Mouse (Mus musculus) hindbrain, embryonic 14.5 days (tissue): Measurements from ENCODE around the gene Efemp2. TPM values are rescaled to one million over a fixed set of nuclear protein-coding genes. Genes with fewer than 3 reads are reported as not detected.

Source experiments
- ATAC-seq: fragments of 200-750 bp; cut with Nextera tagmentation; 2 replicates; pipeline ENCODE4 v1.8.0; 2017; ENCODE audit warnings: moderate number of reproducible peaks, mild to moderate bottlenecking, moderate TSS enrichment, moderate library complexity; ENCODE audit not compliant: low FRiP score
- DNase-seq: peaks from one replicate; pipeline ENCODE4 v3.0.0-alpha.2; 2015; ENCODE audit warnings: low spot score
- H3K27ac ChIP-seq: fragments of 300-500 bp; sonication (generic); 2 replicates; pipeline ENCODE4 v1.5.1; 2014; ENCODE audit warnings: mild to moderate bottlenecking, moderate library complexity
- H3K27me3 ChIP-seq: fragments of 300-500 bp; sonication (generic); 2 replicates; pipeline ENCODE4 v1.6.1; 2014; ENCODE audit warnings: mild to moderate bottlenecking, low read length, mixed read lengths; ENCODE audit not compliant: control insufficient read depth, insufficient read depth
- H3K36me3 ChIP-seq: fragments of 300-500 bp; sonication (generic); replicated peaks from 2 replicates; pipeline ENCODE4 v1.6.1; 2014; ENCODE audit not compliant: control insufficient read depth, insufficient read depth
- H3K4me1 ChIP-seq: fragments of 300-500 bp; sonication (generic); replicated peaks from 2 replicates; pipeline ENCODE4 v1.6.1; 2014; ENCODE audit warnings: antibody characterized with exemption, low read length, mixed read lengths; ENCODE audit not compliant: control insufficient read depth, insufficient read depth
- H3K4me2 ChIP-seq: fragments of 300-500 bp; sonication (generic); replicated peaks from 2 replicates; pipeline ENCODE4 v1.6.1; 2014; ENCODE audit warnings: mild to moderate bottlenecking, moderate library complexity
- H3K4me3 ChIP-seq: fragments of 300-500 bp; sonication (generic); replicated peaks from 2 replicates; pipeline ENCODE4 v1.5.1; 2014; ENCODE audit warnings: mild to moderate bottlenecking, low read length
- H3K9ac ChIP-seq: fragments of 300-500 bp; sonication (generic); 2 replicates; pipeline ENCODE4 v1.6.1; 2014
- H3K9me3 ChIP-seq: fragments of 300-500 bp; sonication (generic); 2 replicates; pipeline ENCODE4 v1.6.1; 2016; ENCODE audit warnings: low read length; ENCODE audit not compliant: control insufficient read depth
- WGBS: fragments of 180-500 bp; shearing (Covaris S2); extraction: QIAGEN DNeasy Blood & Tissue Kit; methylation state at CpG from one replicate; pipeline ENCODE4 v1.1.7; 2014; 5-methylcytosine and 5-hydroxymethylcytosine counted together
- polyA plus RNA-seq: library from polyadenylated mRNA; unstranded; fragments of >200 nt; fragmentation: Nextera tagmentation; extraction: Ambion mirVana; gene quantifications from 2 replicates; pipeline ENCODE4 v1.2.1, GENCODE M21; 2014

Gene Efemp2
- polyA plus RNA-seq, 1 experiment from 2014 or later: 37.8 TPM

- Histone ChIP-seq H3K4me1 (peaks cover 18% of the 10 kb centered on the region), H3K36me3 (peaks cover 25% of the 10 kb centered on the region), H3K27me3 (no peaks in the 10 kb centered on the region), H3K9ac (no peak overlapping the region), H3K4me3 (no peak overlapping the region), H3K4me2 (no peak overlapping the region), H3K27ac (no peak overlapping the region), H3K9me3 (no peaks in the 10 kb centered on the region)
- WGBS: 74% methylated on average over 1 of the region's 1 CpGs
- no peak for ATAC-seq
- DNase-seq: no peak
Observed at GRCm38 (mm10) chr19:5430408-5430807, 43.3 kb upstream of the Efemp2 start.

GRCm38 (mm10) chr19:5431911-5432464 lies 41.8 kb upstream of the Efemp2 start:
- Histone ChIP-seq H3K36me3 (peaks cover 13% of the 10 kb centered on the region), H3K9ac (no peak overlapping the region), H3K27ac (no peak overlapping the region), H3K4me2 (no peak overlapping the region), H3K4me1 (peaks cover 6% of the 10 kb centered on the region), H3K4me3 (no peak overlapping the region), H3K9me3 (no peaks in the 10 kb centered on the region), H3K27me3 (no peaks in the 10 kb centered on the region)
- 74% methylated on average over 4 of the region's 4 CpGs for WGBS
- DNase-seq: no peak
- ATAC-seq: no peak

GRCm38 (mm10) chr19:5432992-5433852 lies 40.5 kb upstream of the Efemp2 start:
- H3K4me2 ChIP-seq: peak overlapping the region; percentile 51
- ATAC-seq (peak; percentile 37; the same call in 1 of the 2 replicates), DNase-seq (peak; percentile 40)
- peak overlapping the region; percentile 39 for H3K9ac ChIP-seq
- H3K9me3 ChIP-seq: no peaks in the 10 kb centered on the region
- WGBS: 12% methylated on average over 16 of the region's 16 CpGs
- no peaks in the 10 kb centered on the region for H3K27me3 ChIP-seq
- peak overlapping the region; percentile 17 for H3K4me3 ChIP-seq
- 0 out of 2 replicates have a peak, but pooled peaks cover 5% of the 10 kb centered on the region for H3K36me3 ChIP-seq
- peak overlapping the region; percentile 43; the same call in 1 of the 2 replicates for H3K27ac ChIP-seq
- H3K4me1 ChIP-seq: peaks cover 6% of the 10 kb centered on the region

GRCm38 (mm10) chr19:5433951-5434350 lies 39.8 kb upstream of the Efemp2 start:
- H3K27ac ChIP-seq: peak overlapping the region; percentile 43; the same call in 1 of the 2 replicates
- 0 out of 2 replicates have a peak, but pooled peaks cover under 1% of the 10 kb centered on the region for H3K36me3 ChIP-seq
- H3K4me3 ChIP-seq: no peak overlapping the region
- DNase-seq (no peak), ATAC-seq (no peak)
- no peaks in the 10 kb centered on the region for H3K27me3 ChIP-seq
- H3K9ac ChIP-seq: peak overlapping the region; percentile 39
- peaks cover 6% of the 10 kb centered on the region for H3K4me1 ChIP-seq
- H3K4me2 ChIP-seq: peak overlapping the region; percentile 51
- whole genome bisulfite sequencing: 75% methylated on average over 7 of the region's 7 CpGs
- H3K9me3 ChIP-seq: no peaks in the 10 kb centered on the region

- DNase-seq (no peak), ATAC-seq (no peak)
- no peaks in the 10 kb centered on the region for H3K9me3 ChIP-seq
- H3K27ac ChIP-seq: no peak overlapping the region
- no peaks in the 10 kb centered on the region for H3K36me3 ChIP-seq
- peaks cover 46% of the 10 kb centered on the region for H3K27me3 ChIP-seq
- no peak overlapping the region for H3K4me2 ChIP-seq
- WGBS: 67% methylated on average over 9 of the region's 9 CpGs
- no peak overlapping the region for H3K4me3 ChIP-seq
- H3K9ac ChIP-seq: no peak overlapping the region
- H3K4me1 ChIP-seq: peaks cover 10% of the 10 kb centered on the region; the same call in 1 of the 2 replicates
Observed at GRCm38 (mm10) chr19:5444371-5444908, 29.3 kb upstream of the Efemp2 start.

- ATAC-seq: no peak
- Histone ChIP-seq H3K4me2 (no peak overlapping the region), H3K27ac (no peak overlapping the region), H3K36me3 (no peaks in the 10 kb centered on the region), H3K4me1 (peaks cover 10% of the 10 kb centered on the region; the same call in 1 of the 2 replicates), H3K4me3 (no peak overlapping the region), H3K9me3 (no peaks in the 10 kb centered on the region), H3K9ac (no peak overlapping the region), H3K27me3 (peaks cover 51% of the 10 kb centered on the region)
- 35% methylated on average over 7 of the region's 7 CpGs for WGBS
- no peak for DNase-seq
Observed at GRCm38 (mm10) chr19:5444954-5445353, 28.8 kb upstream of the Efemp2 start.

GRCm38 (mm10) chr19:5445747-5446146 lies 28.0 kb upstream of the Efemp2 start:
- no peak overlapping the region for H3K27ac ChIP-seq
- no peak overlapping the region for H3K4me3 ChIP-seq
- H3K27me3 ChIP-seq: peaks cover 57% of the 10 kb centered on the region
- H3K9me3 ChIP-seq: no peaks in the 10 kb centered on the region
- no peak overlapping the region for H3K9ac ChIP-seq
- H3K4me2 ChIP-seq: no peak overlapping the region
- no peak for DNase-seq
- H3K36me3 ChIP-seq: no peaks in the 10 kb centered on the region
- WGBS: 86% methylated on average over 5 of the region's 5 CpGs
- ATAC-seq: no peak
- H3K4me1 ChIP-seq: peaks cover 10% of the 10 kb centered on the region; the same call in 1 of the 2 replicates

GRCm38 (mm10) chr19:5447515-5448353 lies 26.0 kb upstream of the Efemp2 start, which contains the start of gene Fosl1:
Fosl1 (plus strand) TSS chr19:5447547.
- peak; percentile 72 for ATAC-seq
- WGBS: under 1% methylated on average over 70 of the region's 70 CpGs
- DNase-seq: peak; percentile 63

More at GRCm38 (mm10) chr19:5447515-5448353, 26.0 kb upstream of the Efemp2 start, which contains the start of gene Fosl1:
- Histone ChIP-seq H3K27me3 (peaks cover 61% of the 10 kb centered on the region), H3K4me3 (peak within 1 kb of the TSS; percentile 48), H3K27ac (no peak within 1 kb of the TSS), H3K4me2 (peak within 1 kb of the TSS; percentile 86), H3K36me3 (no peaks in the 10 kb centered on the region; the same call in 1 of the 2 replicates), H3K9me3 (no peaks in the 10 kb centered on the region), H3K4me1 (peaks cover 10% of the 10 kb centered on the region; the same call in 1 of the 2 replicates), H3K9ac (peak within 1 kb of the TSS; percentile 44)
